In genomic region chr19:47460120-47460960, GRCm38 (mm10) we compare ENCODE assay signal across 10 mouse cellular contexts. TPM values are rescaled to one million over a fixed set of nuclear protein-coding genes. Genes with fewer than 3 reads are reported as not detected.
A peak's percentile ranks its signal among the peaks of the same experiment; 100 is the strongest.
DNase-seq lines count a peak whose midpoint lies in the region; ATAC-seq and TF ChIP-seq lines count a peak whose summit lies in the region.
"Had no signal": no experiment of that assay in that cellular context is flagged by ENCODE, and none has a peak within 500 bp of the region (broad histone marks: within the 10 kb centered on the region; RNA-seq: fewer than 3 reads in every experiment).

No protein-coding gene starts in this region.

- H3K9ac ChIP-seq in heart, embryonic 11.5 days (ENCODE audit: low read depth, low read length) = no peak overlapping the region
- peak overlapping the region; percentile 24; the same call in 1 of the 2 replicates for H3K9ac ChIP-seq in embryonic facial prominence, embryonic 15.5 days
- H3K9ac ChIP-seq in lung, embryonic 15.5 days = no peak overlapping the region
- H3K9ac ChIP-seq: midbrain, embryonic 13.5 days had no signal

- no peak overlapping the region for H3K27ac ChIP-seq in heart, embryonic 11.5 days (ENCODE audit: low read depth, low read length)
- no peak overlapping the region for H3K27ac ChIP-seq in embryonic facial prominence, embryonic 15.5 days (replicated peaks)
- 0 out of 2 replicates have a peak overlapping the region, but pooled peaks have one; percentile 20 for H3K27ac ChIP-seq in lung, embryonic 15.5 days
- H3K27ac ChIP-seq in thymus, adult 2 months (ENCODE audit: control insufficient read depth, insufficient read depth, low read length) = no peak overlapping the region
- H3K27ac ChIP-seq: midbrain, embryonic 13.5 days had no signal

- H3K4me2 ChIP-seq in heart, embryonic 11.5 days = peak overlapping the region; percentile 25; the same call in 1 of the 2 replicates
- H3K4me2 ChIP-seq in embryonic facial prominence, embryonic 15.5 days (replicated peaks) = peak overlapping the region; percentile 8; the same call in 1 of the 2 replicates
- peak overlapping the region; percentile 22; the same call in 1 of the 2 replicates for H3K4me2 ChIP-seq in lung, embryonic 15.5 days
- H3K4me2 ChIP-seq: midbrain, embryonic 13.5 days had no signal

- no peak for DNase-seq in heart, postnatal 25 days (ENCODE audit: low spot score)
- no peak for DNase-seq in thymus, adult 2 months
- DNase-seq in layer of hippocampus, adult 11-12 months (ENCODE audit: low spot score) = no peak
- DNase-seq in ovary, postnatal 10 days (ENCODE audit: low spot score) = no peak
- DNase-seq: retina, postnatal 1 day had no signal

- intact Hi-C loops in heart, postnatal 25 days (cut with DNase I) = loop anchor here (5.0 kb wide), 1 partner anchor 33 kb away; no protein-coding TSS in a partner anchor

- no peak overlapping the region for H3K4me3 ChIP-seq in heart, embryonic 11.5 days (ENCODE audit: low read depth, low read length)
- peak overlapping the region; percentile 62 for H3K4me3 ChIP-seq in E14TG2a.4 (replicated peaks; ENCODE audit: low read length)
- no peak overlapping the region for H3K4me3 ChIP-seq in embryonic facial prominence, embryonic 15.5 days (replicated peaks)
- no peak overlapping the region for H3K4me3 ChIP-seq in lung, embryonic 15.5 days
- H3K4me3 ChIP-seq in thymus, adult 2 months (ENCODE audit: control insufficient read depth, insufficient read depth, low read length) = no peak overlapping the region
- H3K4me3 ChIP-seq: midbrain, embryonic 13.5 days had no signal

- no peaks in the 10 kb centered on the region for H3K27me3 ChIP-seq in heart, embryonic 11.5 days (ENCODE audit: control insufficient read depth, insufficient read depth, low read length)
- peaks cover 41% of the 10 kb centered on the region for H3K27me3 ChIP-seq in E14TG2a.4 (ENCODE audit: insufficient read depth, low read length)
- no peaks in the 10 kb centered on the region for H3K27me3 ChIP-seq in embryonic facial prominence, embryonic 15.5 days
- H3K27me3 ChIP-seq in lung, embryonic 15.5 days = no peaks in the 10 kb centered on the region
- H3K27me3 ChIP-seq in thymus, adult 2 months (ENCODE audit: control insufficient read depth, insufficient read depth, low read length) = no peaks in the 10 kb centered on the region
- H3K27me3 ChIP-seq: midbrain, embryonic 13.5 days had no signal

- WGBS in heart, embryonic 11.5 days (ENCODE audit: insufficient replicate concordance) = 53% methylated on average over 19 of the region's 19 CpGs
- WGBS in embryonic facial prominence, embryonic 15.5 days = 59% methylated on average over 19 of the region's 19 CpGs
- whole genome bisulfite sequencing in lung, embryonic 15.5 days = 37% methylated on average over 19 of the region's 19 CpGs
- WGBS in thymus, adult 2 months = 63% methylated on average over 19 of the region's 19 CpGs

- TF ChIP-seq POLR2A in thymus, adult 2 months (IDR thresholded peaks at IDR 0.05; ENCODE audit: control insufficient read depth, extremely low read depth, insufficient read depth, low read length, poor library complexity) = no peak

- no peak for TF ChIP-seq CTCF in E14TG2a.4 (conservative IDR thresholded peaks at IDR 0.05; ENCODE audit: low read length)
- TF ChIP-seq CTCF in thymus, adult 2 months (IDR thresholded peaks at IDR 0.05; ENCODE audit: borderline replicate concordance, control insufficient read depth, extremely low read depth, insufficient read depth, low read length, poor library complexity) = no peak

- peaks cover 66% of the 10 kb centered on the region for H3K4me1 ChIP-seq in heart, embryonic 11.5 days (ENCODE audit: control insufficient read depth, insufficient read depth, low read length)
- H3K4me1 ChIP-seq in E14TG2a.4 (replicated peaks; ENCODE audit: low read depth, low read length) = peaks cover 82% of the 10 kb centered on the region
- H3K4me1 ChIP-seq in embryonic facial prominence, embryonic 15.5 days = peaks cover 73% of the 10 kb centered on the region
- H3K4me1 ChIP-seq in lung, embryonic 15.5 days = peaks cover 62% of the 10 kb centered on the region
- peaks cover 54% of the 10 kb centered on the region for H3K4me1 ChIP-seq in thymus, adult 2 months (replicated peaks; ENCODE audit: control insufficient read depth, insufficient read depth, low read length)

- H3K36me3 ChIP-seq in heart, embryonic 11.5 days (ENCODE audit: control insufficient read depth, insufficient read depth, low read length) = 0 out of 2 replicates have a peak, but pooled peaks cover 2% of the 10 kb centered on the region
- H3K36me3 ChIP-seq in E14TG2a.4 (ENCODE audit: insufficient read depth, low read length) = 0 out of 2 replicates have a peak, but pooled peaks cover 7% of the 10 kb centered on the region
- no peaks in the 10 kb centered on the region for H3K36me3 ChIP-seq in embryonic facial prominence, embryonic 15.5 days
- no peaks in the 10 kb centered on the region for H3K36me3 ChIP-seq in lung, embryonic 15.5 days
- H3K36me3 ChIP-seq in thymus, adult 2 months (ENCODE audit: control insufficient read depth, insufficient read depth, low read length) = no peaks in the 10 kb centered on the region
- H3K36me3 ChIP-seq: midbrain, embryonic 13.5 days had no signal

- no peak for ATAC-seq in heart, embryonic 11.5 days (replicated peaks; ENCODE audit: insufficient number of reproducible peaks, low FRiP score, low TSS enrichment)
- ATAC-seq in embryonic facial prominence, embryonic 15.5 days (ENCODE audit: insufficient number of reproducible peaks, low FRiP score, low TSS enrichment, low read depth) = no peak
- ATAC-seq in lung, embryonic 15.5 days (ENCODE audit: borderline replicate concordance, extremely low read depth, low FRiP score, low TSS enrichment) = no peak
- ATAC-seq: midbrain, embryonic 13.5 days had no signal

- peaks cover 3% of the 10 kb centered on the region; the same call in 1 of the 2 replicates for H3K9me3 ChIP-seq in heart, embryonic 11.5 days (replicated peaks; ENCODE audit: control insufficient read depth, low read length)
- H3K9me3 ChIP-seq in E14TG2a.4 (ENCODE audit: low read length) = no peaks in the 10 kb centered on the region
- no peaks in the 10 kb centered on the region; the same call in 1 of the 2 replicates for H3K9me3 ChIP-seq in embryonic facial prominence, embryonic 15.5 days (replicated peaks)
- H3K9me3 ChIP-seq in lung, embryonic 15.5 days = no peaks in the 10 kb centered on the region
- H3K9me3 ChIP-seq: midbrain, embryonic 13.5 days had no signal

RNA-seq across cellular contexts. Expression of gene Sh3pxd2a, which starts 3.9 kb away (rescaled TPM):
- polyA plus RNA-seq in heart, embryonic 11.5 days (2014; fragmentation: Nextera tagmentation; extraction: Ambion mirVana) = 6.9 and 10.1 TPM in 2 replicates
- 10 to 100 TPM; 63.5 to 63.6 TPM for total RNA-seq in heart, postnatal 25 days (2021)
- polyA plus RNA-seq in embryonic facial prominence, embryonic 15.5 days (2015; fragmentation: Nextera tagmentation; extraction: Ambion mirVana) = 15.8 and 16.0 TPM in 2 replicates
- polyA plus RNA-seq in lung, embryonic 15.5 days (2015; fragmentation: Nextera tagmentation; extraction: Ambion mirVana) = 6.8 and 7.1 TPM in 2 replicates
- 19.4 and 21.0 TPM in 2 replicates for polyA plus RNA-seq in thymus, adult 2 months (2012; rRNA removed)
